Mouse (Mus musculus): ENCODE data around the gene Magea3.
"Not testable (repeated sequence)": the region's sequence is repeated elsewhere in the genome, so short reads cannot be mapped to it uniquely, and the experiment has no call there.

The Magea3 gene

GRCm38 (mm10) chrX:154949405-154949804 is at the start of gene Magea3:
Gene Magea3, minus strand, starts transcription at chrX:154949505.
- DNase-seq (ENCODE audit: low spot score): not testable (repeated sequence)

DNA sequence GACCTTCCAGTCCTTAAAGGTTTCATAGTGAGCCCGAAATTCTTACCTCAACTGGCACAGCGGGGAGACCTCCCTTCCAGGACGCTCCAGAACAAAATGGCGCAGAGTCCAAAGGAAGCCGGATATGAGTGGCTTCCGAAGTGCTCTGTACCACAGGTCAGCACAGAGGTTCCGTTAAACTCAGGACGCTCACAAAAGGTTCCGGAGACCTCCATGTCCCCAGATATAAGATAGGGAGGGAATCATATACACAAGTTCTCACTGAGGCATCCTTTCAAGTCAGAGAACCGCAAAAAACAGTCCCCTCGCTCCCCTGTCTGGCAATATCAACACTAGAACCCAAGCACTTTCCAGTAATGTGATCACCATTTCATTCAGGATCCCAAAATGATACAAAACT is 46.4 kb upstream of the Magea3 start, which contains the start of gene Magea8:
Magea8 (minus strand) TSS at position 101 of the 400 bp plus-strand sequence.
- not testable (repeated sequence) for DNase-seq (ENCODE audit: low spot score)

DNA sequence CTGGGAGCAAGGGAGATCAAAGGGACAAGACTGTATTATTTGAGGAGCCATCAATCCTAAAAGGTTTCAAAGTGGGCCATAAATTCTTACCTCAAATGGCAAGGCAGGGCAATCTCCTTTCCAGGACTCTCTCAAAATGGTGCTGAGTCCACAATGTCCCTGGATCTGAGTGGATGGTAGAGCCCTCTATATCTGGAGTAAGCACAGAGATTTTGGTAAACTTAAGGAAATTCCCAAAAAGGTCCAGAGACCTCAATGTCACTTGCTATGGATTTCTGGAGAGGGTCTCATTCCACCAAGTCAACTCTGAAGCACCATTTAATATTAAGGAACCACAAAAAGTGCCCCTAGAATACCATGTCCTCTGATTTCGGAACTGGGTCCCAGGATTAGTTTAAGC is 13.4 kb downstream of the Magea3 start, which contains the start of gene Magea6:
Magea6 (minus strand) TSS at position 101 of the 400 bp plus-strand sequence.
- not testable (repeated sequence) for DNase-seq (ENCODE audit: low spot score)
